Mouse (Mus musculus) MEL (cell line): ENCODE data around the gene Negr1. TPM values are rescaled to one million over a fixed set of nuclear protein-coding genes. Genes with fewer than 3 reads are reported as not detected.

ENCODE experiments used
- DNase-seq: peaks from one replicate; pipeline ENCODE4 v3.0.0; 2011; ENCODE audit warnings: low read depth, low spot score
- H3K27ac ChIP-seq: 2 replicates; pipeline ENCODE4 v1.5.1; 2012; ENCODE audit warnings: low read depth, mild to moderate bottlenecking, control low read depth, low read length, moderate library complexity; ENCODE audit not compliant: control insufficient read depth
- H3K27me3 ChIP-seq, 2 experiments: fragments of 150-350 bp in 1 of 2; sonication (generic) in 1 of 2; 2 replicates each; pipeline ENCODE4 v1.6.1; 2012; ENCODE audit warnings: low read length in 2 of 2, mild to moderate bottlenecking in 2 of 2, improper control_type of control experiment in 1 of 2, moderate library complexity in 1 of 2; ENCODE audit not compliant: insufficient read depth in 2 of 2, control insufficient read depth in 1 of 2
- H3K36me3 ChIP-seq, 2 experiments: 2 replicates each; pipeline ENCODE4 v1.6.1; 2012 to 2014; ENCODE audit warnings: low read length in 2 of 2, improper control_type of control experiment in 1 of 2, inconsistent platforms in 1 of 2, mild to moderate bottlenecking in 1 of 2; ENCODE audit not compliant: insufficient read depth in 2 of 2, control insufficient read depth in 1 of 2
- H3K4me1 ChIP-seq, 2 experiments: fragments of 150-350 bp in 1 of 2; sonication (generic) in 1 of 2; 2 replicates each; pipeline ENCODE4 v1.6.1; 2012; ENCODE audit warnings: low read length in 2 of 2, improper control_type of control experiment in 1 of 2, mild to moderate bottlenecking in 1 of 2; ENCODE audit not compliant: insufficient read depth in 2 of 2, control insufficient read depth in 1 of 2
- H3K4me3 ChIP-seq, 2 experiments: fragments of 150-350 bp in 1 of 2; sonication (generic) in 1 of 2; 2 replicates each; pipeline ENCODE4 v1.5.1; 2012; ENCODE audit warnings: low read depth in 2 of 2, low read length in 2 of 2, mild to moderate bottlenecking in 2 of 2, moderate library complexity in 2 of 2, control low read depth in 1 of 2, improper control_type of control experiment in 1 of 2; ENCODE audit not compliant: control insufficient read depth in 1 of 2, insufficient read depth in 1 of 2
- H3K79me2 ChIP-seq: 2 replicates; pipeline ENCODE4 v1.6.1; 2012; ENCODE audit warnings: mild to moderate bottlenecking, low read length, moderate library complexity; ENCODE audit not compliant: control insufficient read depth, poor library complexity, insufficient read depth
- H3K9ac ChIP-seq: 2 replicates; pipeline ENCODE4 v1.6.1; 2012; ENCODE audit warnings: low read depth, mild to moderate bottlenecking, control low read depth, low read length, moderate library complexity; ENCODE audit not compliant: control insufficient read depth, poor library complexity, severe bottlenecking
- H3K9me3 ChIP-seq: fragments of 150-350 bp; sonication (generic); replicated peaks from 2 replicates; pipeline ENCODE4 v1.6.1; 2012; ENCODE audit warnings: mild to moderate bottlenecking, low read length, improper control_type of control experiment, moderate library complexity; ENCODE audit not compliant: insufficient read depth
- BHLHE40 ChIP-seq: IDR thresholded peaks from 2 replicates; pipeline ENCODE4 v1.6.1; 2012; ENCODE audit warnings: low read depth, mild to moderate bottlenecking, inconsistent platforms, low read length, improper control_type of control experiment, borderline replicate concordance
- CHD1 ChIP-seq: IDR thresholded peaks from 2 replicates; pipeline ENCODE4 v1.6.1; 2012; ENCODE audit warnings: low read depth, mild to moderate bottlenecking, inconsistent platforms, low read length, improper control_type of control experiment
- CHD2 ChIP-seq: IDR thresholded peaks from 2 replicates; pipeline ENCODE4 v1.6.1; 2011; ENCODE audit warnings: low read length, improper control_type of control experiment
- E2F4 ChIP-seq: IDR thresholded peaks from 2 replicates; pipeline ENCODE4 v1.6.1; 2011; ENCODE audit warnings: low read depth, low read length, improper control_type of control experiment, borderline replicate concordance
- ELF1 ChIP-seq: IDR thresholded peaks from 2 replicates; pipeline ENCODE4 v1.6.1; 2014; ENCODE audit warnings: low read depth, mild to moderate bottlenecking, inconsistent platforms, low read length, improper control_type of control experiment, moderate library complexity
- ETS1 ChIP-seq: IDR thresholded peaks from 2 replicates; pipeline ENCODE4 v1.6.1; 2012; ENCODE audit warnings: low read depth, mild to moderate bottlenecking, inconsistent platforms, low read length, improper control_type of control experiment, moderate library complexity
- JUND ChIP-seq: IDR thresholded peaks from 2 replicates; pipeline ENCODE4 v1.6.1; 2011; ENCODE audit warnings: low read depth, mild to moderate bottlenecking, improper control_type of control experiment, low read length
- KAT2A ChIP-seq: conservative IDR thresholded peaks from 2 replicates; pipeline ENCODE4 v1.6.1; 2012; ENCODE audit warnings: low read depth, low read length, improper control_type of control experiment, inconsistent platforms
- MAFK ChIP-seq: IDR thresholded peaks from 2 replicates; pipeline ENCODE4 v1.6.1; 2011; ENCODE audit warnings: low read depth, mild to moderate bottlenecking, low read length, improper control_type of control experiment, borderline replicate concordance
- MAZ ChIP-seq: IDR thresholded peaks from 2 replicates; pipeline ENCODE4 v1.6.1; 2012; ENCODE audit warnings: low read depth, mild to moderate bottlenecking, inconsistent platforms, low read length, improper control_type of control experiment
- MXI1 ChIP-seq: IDR thresholded peaks from 2 replicates; pipeline ENCODE4 v1.6.1; 2011; ENCODE audit warnings: mild to moderate bottlenecking, low read depth, low read length, improper control_type of control experiment
- MYC ChIP-seq: IDR thresholded peaks from 2 replicates; pipeline ENCODE4 v1.6.1; 2011; ENCODE audit warnings: low read depth, mild to moderate bottlenecking, low read length, improper control_type of control experiment, moderate library complexity
- NELFE ChIP-seq: IDR thresholded peaks from 2 replicates; pipeline ENCODE4 v1.6.1; 2011; ENCODE audit warnings: low read depth, low read length, improper control_type of control experiment
- NRF1 ChIP-seq: IDR thresholded peaks from 2 replicates; pipeline ENCODE4 v1.6.1; 2014; ENCODE audit warnings: low read depth, mild to moderate bottlenecking, inconsistent platforms, low read length, improper control_type of control experiment, moderate library complexity; ENCODE audit not compliant: poor library complexity, insufficient read depth, severe bottlenecking
- POLR2A ChIP-seq, 2 experiments: IDR thresholded peaks; 2 replicates each; pipeline ENCODE4 v1.6.1; 2011 to 2012; ENCODE audit warnings: low read length in 2 of 2, mild to moderate bottlenecking in 2 of 2, control low read depth in 1 of 2, improper control_type of control experiment in 1 of 2, low read depth in 1 of 2, moderate library complexity in 1 of 2; ENCODE audit not compliant: control insufficient read depth in 1 of 2, insufficient read depth in 1 of 2, poor library complexity in 1 of 2
- POLR2AphosphoS2 ChIP-seq: IDR thresholded peaks from 2 replicates; pipeline ENCODE4 v1.6.1; 2011; ENCODE audit warnings: low read length, improper control_type of control experiment
- POLR2AphosphoS5 ChIP-seq: IDR thresholded peaks from 2 replicates; pipeline ENCODE4 v1.6.1; 2012; ENCODE audit warnings: low read depth, borderline replicate concordance, mild to moderate bottlenecking, inconsistent platforms, low read length, moderate library complexity, mixed read lengths
- RCOR1 ChIP-seq: IDR thresholded peaks from 2 replicates; pipeline ENCODE4 v1.6.1; 2012; ENCODE audit warnings: low read depth, mild to moderate bottlenecking, inconsistent platforms, low read length, improper control_type of control experiment
- TAL1 ChIP-seq: IDR thresholded peaks from 2 replicates; pipeline ENCODE4 v1.6.1; 2012; ENCODE audit warnings: mild to moderate bottlenecking, inconsistent platforms, low read length, moderate library complexity, mixed read lengths
- TCF12 ChIP-seq: IDR thresholded peaks from 2 replicates; pipeline ENCODE4 v1.6.1; 2014; ENCODE audit warnings: low read depth, mild to moderate bottlenecking, inconsistent platforms, low read length, improper control_type of control experiment, moderate library complexity
- UBTF ChIP-seq: IDR thresholded peaks from 2 replicates; pipeline ENCODE4 v1.6.1; 2012; ENCODE audit warnings: low read depth, mild to moderate bottlenecking, inconsistent platforms, low read length, improper control_type of control experiment, moderate library complexity, borderline replicate concordance; ENCODE audit not compliant: insufficient read depth
- USF1 ChIP-seq: IDR thresholded peaks from 2 replicates; pipeline ENCODE4 v1.6.1; 2014; ENCODE audit warnings: low read depth, mild to moderate bottlenecking, inconsistent platforms, low read length, improper control_type of control experiment, moderate library complexity
- USF2 ChIP-seq, 2 experiments: IDR thresholded peaks; 2 replicates each; pipeline ENCODE4 v1.6.1; 2011 to 2012; ENCODE audit warnings: improper control_type of control experiment in 2 of 2, low read length in 2 of 2, borderline replicate concordance in 1 of 2, inconsistent platforms in 1 of 2, low read depth in 1 of 2, mild to moderate bottlenecking in 1 of 2; ENCODE audit not compliant: insufficient read depth in 1 of 2
- ZKSCAN1 ChIP-seq: IDR thresholded peaks from 2 replicates; pipeline ENCODE4 v1.6.1; 2012; ENCODE audit warnings: low read depth, mild to moderate bottlenecking, inconsistent platforms, low read length, improper control_type of control experiment, moderate library complexity
- ZNF384 ChIP-seq: IDR thresholded peaks from 2 replicates; pipeline ENCODE4 v1.6.1; 2012; ENCODE audit warnings: low read depth, mild to moderate bottlenecking, inconsistent platforms, low read length, improper control_type of control experiment
- polyA plus RNA-seq, 2 experiments: library from polyadenylated mRNA; stranded (reverse) in 1 of 2; unstranded in 1 of 2; fragments of >175 nt in 1 of 2; fragments of >200 nt in 1 of 2; gene quantifications; 2 replicates each; pipeline versions ENCODE4 v1.2.1 to v1.2.4; 2012; ENCODE audit warnings: low replicate concordance in 2 of 2, low read depth in 1 of 2; ENCODE audit not compliant: insufficient read length in 2 of 2, insufficient read depth in 1 of 2, missing spikeins in 1 of 2
- total RNA-seq: library from RNA; depleted of rRNA; stranded (reverse); fragments of 300-350 nt; gene quantifications from 2 replicates; pipeline ENCODE4 v1.2.3, GENCODE M21; 2012

Gene Negr1
- total and polyA plus RNA-seq, 3 experiments: not detected

GRCm38 (mm10) chr3:157096284-157096683 lies 534.7 kb downstream of the Negr1 start:
- no peak for DNase-seq
- no peak for TF ChIP-seq UBTF
- no peak for TF ChIP-seq ZKSCAN1
- TF ChIP-seq USF2 (IDR thresholded peaks at IDR 0.05; ENCODE audit: borderline replicate concordance in 1 of 2, insufficient read depth in 1 of 2, low read depth in 1 of 2, low read length in 2 of 2): no peak
- no peak for TF ChIP-seq MAZ
- no peak for TF ChIP-seq RCOR1
- TF ChIP-seq MAFK: no peak
- TF ChIP-seq MXI1: no peak
- TF ChIP-seq ELF1: no peak
- TF ChIP-seq USF1: no peak
- TF ChIP-seq POLR2A (IDR thresholded peaks at IDR 0.05; ENCODE audit: control insufficient read depth in 1 of 2, insufficient read depth in 1 of 2, low read depth in 1 of 2, low read length in 2 of 2, poor library complexity in 1 of 2): no peak
- no peak for TF ChIP-seq NRF1
- TF ChIP-seq CHD2: no peak
- TF ChIP-seq ZNF384: no peak
- TF ChIP-seq JUND: no peak
- no peak for TF ChIP-seq KAT2A
- TF ChIP-seq TCF12: no peak
- no peak for TF ChIP-seq MYC
- no peak for TF ChIP-seq E2F4
- no peak for TF ChIP-seq NELFE
- no peak for TF ChIP-seq POLR2AphosphoS2

GRCm38 (mm10) chr3:157097514-157097913 lies 535.9 kb downstream of the Negr1 start:
- TF ChIP-seq ETS1 (no peak), NRF1 (no peak), ELF1 (no peak), E2F4 (no peak), MXI1 (no peak), TAL1 (no peak), NELFE (no peak), CHD1 (no peak), POLR2AphosphoS5 (no peak), RCOR1 (no peak), BHLHE40 (no peak)
- no peaks in the 10 kb centered on the region for H3K36me3 ChIP-seq
- H3K79me2 ChIP-seq: no peaks in the 10 kb centered on the region
- H3K27ac ChIP-seq: no peak overlapping the region
- no peak overlapping the region for H3K9ac ChIP-seq
- H3K9me3 ChIP-seq: no peaks in the 10 kb centered on the region
- no peaks in the 10 kb centered on the region for H3K4me1 ChIP-seq
- DNase-seq: no peak
- no peaks in the 10 kb centered on the region for H3K27me3 ChIP-seq
- no peak overlapping the region for H3K4me3 ChIP-seq

More at GRCm38 (mm10) chr3:157096284-157096683, 534.7 kb downstream of the Negr1 start:
- no peaks in the 10 kb centered on the region for H3K36me3 ChIP-seq
- no peak overlapping the region for H3K4me3 ChIP-seq
- no peak overlapping the region for H3K27ac ChIP-seq
- no peak overlapping the region for H3K9ac ChIP-seq
- H3K9me3 ChIP-seq: no peaks in the 10 kb centered on the region
- no peaks in the 10 kb centered on the region for H3K27me3 ChIP-seq
- no peaks in the 10 kb centered on the region for H3K4me1 ChIP-seq
- no peaks in the 10 kb centered on the region for H3K79me2 ChIP-seq
